Mouse (Mus musculus) kidney, adult 11 months (tissue): ENCODE data around the gene Klhl41.
A peak's percentile ranks its signal among the peaks of the same experiment; 100 is the strongest.
"Not testable (repeated sequence)": the region's sequence is repeated elsewhere in the genome, so short reads cannot be mapped to it uniquely, and the experiment has no call there.

Experiments
- DNase-seq: peaks from one replicate; pipeline ENCODE4 v3.0.0; 2022

The Klhl41 gene

DNA sequence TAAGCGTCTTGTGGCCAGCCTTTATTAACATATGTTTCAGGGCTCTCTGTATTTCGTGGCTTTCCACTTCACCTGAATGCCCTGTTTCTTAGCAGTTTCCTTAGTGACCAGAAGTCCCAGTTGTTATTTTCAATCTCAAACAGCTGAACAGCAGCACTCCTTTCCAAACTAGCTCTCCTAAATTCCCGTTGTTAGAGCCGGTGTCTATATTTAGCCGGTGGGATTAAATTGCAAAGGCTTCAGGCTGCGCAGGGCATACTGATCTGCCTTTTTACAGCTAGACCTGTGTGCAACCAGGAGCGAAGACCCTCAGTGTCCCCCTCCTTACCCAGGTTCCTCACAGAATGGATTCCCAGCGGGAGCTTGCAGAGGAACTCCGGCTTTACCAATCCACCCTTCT, at the start of gene Klhl41:
TSS of gene Klhl41 (plus strand) at position 268 of the 400 bp plus-strand sequence.
- no peak for DNase-seq

DNA sequence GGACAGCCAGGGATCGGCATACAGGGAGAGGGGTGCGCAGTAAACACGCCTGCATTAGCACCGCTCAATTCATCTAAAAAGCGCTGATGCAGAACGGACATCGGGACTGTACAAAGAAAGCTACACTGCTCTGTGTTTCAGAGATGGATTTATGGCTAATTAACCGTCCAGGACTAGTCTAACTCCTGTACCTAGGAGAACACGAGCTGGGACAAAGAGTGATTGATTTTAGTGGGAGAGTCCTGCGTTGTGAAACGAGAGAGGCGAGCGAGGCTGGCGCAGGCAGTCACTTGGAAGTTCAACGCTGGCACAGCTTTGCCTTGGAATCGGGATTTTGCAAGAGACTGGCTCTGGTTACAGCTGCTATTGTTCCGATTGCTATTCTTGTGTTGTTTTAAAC, 40.7 kb upstream of the Klhl41 start:
- no peak for DNase-seq

DNA sequence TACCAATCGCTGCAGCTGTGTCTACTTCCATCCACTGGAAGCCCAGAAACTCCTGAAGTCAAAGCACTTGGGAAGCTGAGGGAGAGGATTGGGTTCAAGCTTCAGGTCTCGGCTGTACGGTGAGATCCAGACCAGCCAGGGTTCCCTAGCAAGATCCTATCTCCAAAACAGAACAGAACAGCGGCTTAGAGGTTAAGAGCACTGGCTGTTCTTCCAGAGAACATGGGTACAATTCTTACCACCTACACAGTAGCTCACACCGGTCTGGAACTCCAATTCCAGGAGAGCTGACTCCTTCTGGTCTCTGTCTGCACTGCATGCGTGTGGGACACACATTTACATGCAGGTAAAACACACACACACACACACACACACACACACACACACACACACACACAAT, 40.0 kb upstream of the Klhl41 start:
- DNase-seq = no peak

DNA sequence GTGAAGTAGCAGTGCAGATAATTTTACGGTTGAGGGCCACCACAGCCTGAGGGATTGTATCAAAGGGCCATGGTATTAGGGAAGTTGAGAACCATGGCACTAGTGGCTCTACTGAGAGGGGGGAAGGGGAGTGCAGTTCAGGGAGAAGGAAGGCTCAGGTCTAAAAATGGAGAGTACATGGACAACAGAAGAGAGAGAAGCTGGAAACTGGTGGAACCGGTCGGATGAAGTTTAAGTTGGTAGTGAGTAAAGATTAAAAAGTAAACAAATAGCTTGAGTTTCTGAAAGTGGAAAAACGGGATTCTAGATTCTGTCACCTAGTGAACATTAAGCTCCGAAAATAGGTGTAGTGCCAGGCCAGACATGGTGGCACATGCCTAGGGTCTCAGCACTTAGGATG, 39.1 kb upstream of the Klhl41 start:
- no peak for DNase-seq

DNA sequence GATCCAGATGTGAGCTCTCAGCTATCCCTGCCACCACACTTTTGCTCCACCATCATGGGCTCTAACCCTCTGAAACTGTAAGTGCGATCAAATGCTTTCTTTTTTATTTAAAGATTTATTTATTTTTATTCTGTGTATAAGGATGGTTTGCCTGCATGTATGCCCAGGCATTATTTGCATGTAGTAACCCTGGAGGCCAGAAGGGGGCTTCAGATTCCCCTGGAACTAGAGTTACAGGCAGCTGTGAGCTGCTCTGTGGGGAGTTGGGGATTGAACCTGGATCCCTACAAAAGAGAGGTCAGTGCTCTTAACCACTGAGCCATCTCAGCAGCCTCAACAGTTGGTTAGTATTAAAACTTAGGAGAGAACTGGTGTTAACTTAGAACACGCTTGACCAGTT, 38.5 kb upstream of the Klhl41 start:
- DNase-seq = no peak

DNA sequence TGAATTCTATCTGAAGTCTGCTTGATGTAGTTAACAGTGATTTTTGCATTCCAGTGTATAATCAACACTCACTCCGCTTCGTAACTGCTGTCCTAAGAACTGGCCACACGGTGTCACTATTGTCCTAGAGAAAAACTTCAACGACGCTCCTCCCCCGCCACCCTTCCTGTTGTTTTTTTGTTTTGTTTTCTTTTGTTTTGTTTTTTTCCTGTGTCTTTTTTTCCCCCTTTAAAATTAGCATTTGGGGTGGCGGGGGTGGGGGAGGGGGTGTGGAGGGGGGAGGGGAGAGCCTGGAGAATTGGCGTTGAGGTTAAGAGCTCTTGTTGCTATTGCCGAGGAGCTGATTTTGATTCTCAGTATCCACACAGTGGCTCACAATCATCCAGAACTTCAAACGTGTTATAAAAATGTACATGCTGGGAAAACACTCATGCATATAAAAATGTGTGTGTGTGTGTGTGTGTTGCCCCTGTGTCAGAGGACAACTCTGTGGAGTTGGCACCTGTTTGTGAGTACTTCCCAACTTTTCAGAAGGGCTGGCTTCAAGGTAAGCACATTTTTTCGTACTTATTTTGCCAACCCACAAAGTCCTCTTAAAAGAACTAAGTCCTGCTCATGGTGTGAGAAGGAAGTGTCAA, 34.7 kb upstream of the Klhl41 start:
- peak; percentile 20 for DNase-seq

DNA sequence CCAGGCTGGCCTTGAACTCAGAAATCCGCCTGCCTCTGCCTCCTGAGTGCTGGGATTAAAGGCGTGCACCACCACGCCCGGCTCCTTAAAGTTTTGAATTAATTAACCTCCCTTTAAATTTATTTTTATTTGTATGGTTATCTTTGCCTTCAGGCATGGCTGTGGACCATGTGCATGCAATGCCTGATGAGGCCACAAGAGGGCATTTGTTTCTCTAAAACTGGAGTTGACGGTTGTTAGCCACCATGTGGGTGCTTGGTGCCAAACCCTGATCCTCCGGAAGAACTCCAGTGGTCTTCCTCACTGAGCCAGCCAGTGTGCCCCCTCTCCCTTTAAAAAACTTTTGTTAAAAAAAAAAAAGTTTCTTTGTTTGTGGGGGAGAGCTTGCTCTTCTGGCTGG, 34.1 kb upstream of the Klhl41 start:
- peak; percentile 51 for DNase-seq

DNA sequence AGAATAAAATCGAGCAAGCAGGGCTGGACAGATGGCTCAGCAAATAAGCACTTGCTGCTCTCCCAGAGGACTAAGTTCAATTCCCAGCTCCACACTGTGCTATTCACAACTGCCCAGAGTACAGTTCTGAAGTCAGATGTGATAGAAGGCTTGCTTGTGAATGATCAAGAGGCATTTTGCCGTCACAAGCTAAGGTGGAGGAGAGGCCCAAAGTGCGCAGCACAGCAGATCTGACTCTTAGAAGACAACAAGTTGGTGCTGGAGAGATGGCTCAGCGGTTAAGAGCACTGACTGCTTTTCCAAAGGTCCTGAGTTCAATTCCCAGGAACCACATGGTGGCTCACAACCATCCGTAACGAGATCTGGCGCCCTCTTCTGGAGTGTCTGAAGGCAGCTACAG, 31.9 kb upstream of the Klhl41 start:
- DNase-seq = not testable (repeated sequence)

DNA sequence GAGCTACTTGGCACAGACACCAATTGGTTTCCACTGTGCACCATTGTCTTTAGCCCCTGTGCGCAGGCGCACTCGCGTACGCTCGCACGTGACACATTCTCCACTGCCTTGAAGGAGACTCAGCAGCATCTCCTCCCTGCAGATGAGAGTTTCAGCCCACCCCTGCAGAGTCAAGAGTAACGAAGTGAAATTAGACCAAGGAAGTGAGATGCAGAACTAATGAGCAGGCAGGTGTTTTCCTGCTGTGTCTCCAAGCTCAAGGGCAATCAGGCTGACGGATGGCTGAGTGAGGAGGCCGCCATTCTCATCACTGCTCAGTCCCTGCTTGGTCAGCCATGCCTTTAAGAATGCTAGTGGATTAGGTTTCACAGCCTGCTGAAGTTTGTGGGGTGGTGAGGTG, 29.8 kb upstream of the Klhl41 start:
- peak; percentile 58 for DNase-seq

DNA sequence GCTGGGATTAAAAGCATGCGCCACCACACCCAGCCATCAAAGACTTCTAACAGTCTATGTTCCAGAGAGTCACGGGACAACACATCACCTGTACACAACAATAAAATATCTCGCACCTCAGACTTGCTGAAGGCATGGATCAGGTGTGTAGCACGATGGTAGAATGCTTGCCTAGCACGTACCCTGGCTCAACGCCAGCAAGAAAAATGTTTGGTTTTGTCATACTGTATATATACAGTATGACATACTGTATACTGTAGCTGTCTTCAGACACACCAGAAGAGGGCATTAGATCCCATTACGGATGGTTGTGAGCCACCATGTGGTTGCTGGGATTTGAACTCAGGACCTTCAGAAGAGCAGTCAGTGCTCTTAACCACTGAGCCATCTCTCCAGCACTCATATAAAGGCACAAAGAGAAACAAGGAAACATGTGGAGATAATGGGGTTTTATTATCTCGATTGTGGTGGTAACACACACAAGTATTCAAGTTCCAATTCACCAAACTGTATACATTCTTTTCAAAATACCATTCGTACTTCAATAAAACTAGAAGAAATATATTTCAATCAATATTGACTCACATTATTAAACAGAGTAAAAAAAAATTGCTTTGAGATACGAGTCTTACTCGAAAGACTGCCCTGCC, 24.8 kb upstream of the Klhl41 start:
- DNase-seq = no peak

DNA sequence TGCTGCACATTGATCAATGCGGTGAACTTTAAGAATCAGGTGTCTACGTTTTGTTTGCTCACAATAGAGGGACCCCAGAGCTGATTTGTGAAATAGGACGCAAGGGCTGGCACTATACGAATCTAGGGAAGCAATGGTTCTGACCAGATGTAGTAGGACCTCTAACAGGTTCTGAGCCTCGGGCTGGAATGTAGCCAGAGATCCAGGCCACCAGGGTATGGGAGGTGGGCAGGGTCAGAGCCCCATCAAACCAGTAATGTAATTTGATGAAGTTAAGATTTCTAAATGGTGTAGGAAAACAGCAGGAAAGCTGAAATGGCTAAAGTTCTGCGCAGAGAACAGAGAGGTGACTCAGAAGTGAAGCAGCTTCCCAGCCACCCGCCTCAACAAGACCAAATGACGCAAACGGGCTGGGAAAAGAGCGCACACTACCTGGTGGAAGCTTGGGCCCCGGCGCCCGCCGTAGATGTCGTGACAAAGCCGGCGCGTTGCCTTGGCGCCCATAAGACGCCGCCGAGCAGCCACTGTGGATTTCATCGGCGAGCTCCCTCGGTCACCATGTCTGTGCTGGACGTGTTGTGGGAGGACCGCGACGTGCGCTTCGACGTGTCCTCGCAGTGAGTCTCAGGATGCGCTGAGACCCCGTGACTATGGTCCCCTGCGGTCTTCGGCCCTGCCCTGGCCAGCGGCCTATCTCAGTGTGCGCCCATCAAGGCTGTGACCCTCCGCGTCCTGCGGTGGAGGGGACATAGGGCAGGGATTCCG, 23.0 kb upstream of the Klhl41 start, which contains the start of gene Bbs5:
TSS of gene Bbs5 (plus strand) at position 446 of the 765 bp plus-strand sequence.
- peak; percentile 88 for DNase-seq

DNA sequence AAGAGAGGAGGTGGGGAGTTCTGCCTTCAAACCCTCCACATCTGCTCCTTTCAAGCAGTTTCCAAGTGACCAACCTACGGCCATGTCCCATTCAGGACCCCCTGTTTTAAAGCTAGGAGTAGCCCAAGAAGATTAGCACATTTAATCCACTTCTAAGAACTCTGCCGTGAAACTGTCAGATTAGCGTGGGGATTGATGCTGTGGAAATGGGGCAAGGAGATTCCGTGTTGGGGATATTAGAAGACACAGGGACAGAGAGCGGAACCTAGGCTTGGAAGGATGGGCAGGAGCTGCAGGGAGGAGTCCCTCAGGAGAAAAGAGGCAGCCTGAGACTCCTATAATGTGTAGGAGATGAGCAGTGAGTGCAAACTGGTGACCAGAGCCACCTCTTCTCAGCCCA, 20.2 kb upstream of the Klhl41 start:
- no peak for DNase-seq

DNA sequence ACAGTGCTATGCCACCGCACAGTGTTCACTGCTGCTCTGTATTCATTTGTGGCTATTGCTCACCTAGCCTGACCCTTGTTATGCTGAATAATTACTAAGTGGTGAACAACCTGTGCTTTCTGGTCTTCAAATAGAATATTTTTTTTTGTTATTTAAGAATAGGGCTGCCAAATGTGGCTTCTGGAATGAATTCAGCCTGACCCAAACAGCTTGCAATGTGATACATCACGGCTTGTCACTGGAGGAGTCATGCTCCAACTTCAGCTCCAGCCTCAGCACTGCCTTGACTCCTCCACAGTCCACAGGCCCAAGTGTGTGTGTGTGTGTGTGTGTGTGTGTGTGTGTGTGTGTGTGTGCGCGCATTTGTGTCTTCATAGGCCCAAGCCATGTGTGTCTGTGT, 10.6 kb upstream of the Klhl41 start:
- no peak for DNase-seq

DNA sequence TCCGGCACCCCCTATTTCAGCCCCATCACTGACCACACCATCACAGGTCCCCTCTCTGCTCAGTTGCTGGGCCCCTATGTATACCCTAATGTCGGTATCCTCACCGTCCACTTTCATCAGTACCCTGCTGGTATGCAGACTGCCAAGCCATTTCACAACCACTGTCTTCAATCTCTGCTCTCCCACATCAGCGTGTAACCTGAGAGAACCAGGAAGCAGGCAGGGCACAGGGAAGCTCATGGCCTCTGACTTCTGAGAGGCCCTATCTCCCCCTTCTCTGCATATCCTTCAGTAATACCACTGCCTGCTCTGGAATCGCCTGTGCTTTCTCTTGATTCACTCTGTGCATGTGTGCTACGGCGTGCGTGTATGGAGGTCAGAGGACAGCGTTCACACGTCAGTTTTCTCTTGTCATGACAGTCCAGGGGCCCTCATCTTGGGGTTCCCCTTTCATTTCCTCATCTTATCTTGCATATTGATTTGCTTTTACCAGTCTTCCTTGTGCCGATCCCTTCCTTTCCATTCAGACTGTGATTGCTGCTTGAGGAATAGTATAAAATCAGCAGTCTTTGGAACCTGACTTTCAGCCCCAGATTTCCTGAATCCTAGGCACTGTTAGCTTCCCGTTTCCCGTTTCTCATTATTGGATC, 6.0 kb upstream of the Klhl41 start:
- DNase-seq = no peak

DNA sequence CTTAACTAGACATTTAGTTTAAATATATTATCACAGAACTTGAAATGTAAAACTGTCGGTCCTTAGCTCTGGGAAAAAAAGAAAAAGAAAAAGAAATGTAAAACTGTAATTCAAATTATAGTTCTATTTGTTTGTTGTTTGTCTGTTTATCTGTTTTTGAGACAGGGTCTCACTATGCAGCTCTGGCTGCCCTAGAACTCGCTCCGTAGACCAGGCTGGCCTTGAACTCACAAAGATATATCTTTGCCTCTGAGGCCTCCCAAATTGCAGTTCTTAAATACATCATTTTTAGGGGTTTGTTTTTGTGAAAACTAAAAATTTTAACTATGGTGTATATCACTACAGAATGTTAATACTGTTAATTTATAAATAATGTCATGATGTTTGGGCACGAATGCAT, 2.3 kb upstream of the Klhl41 start:
- no peak for DNase-seq

DNA sequence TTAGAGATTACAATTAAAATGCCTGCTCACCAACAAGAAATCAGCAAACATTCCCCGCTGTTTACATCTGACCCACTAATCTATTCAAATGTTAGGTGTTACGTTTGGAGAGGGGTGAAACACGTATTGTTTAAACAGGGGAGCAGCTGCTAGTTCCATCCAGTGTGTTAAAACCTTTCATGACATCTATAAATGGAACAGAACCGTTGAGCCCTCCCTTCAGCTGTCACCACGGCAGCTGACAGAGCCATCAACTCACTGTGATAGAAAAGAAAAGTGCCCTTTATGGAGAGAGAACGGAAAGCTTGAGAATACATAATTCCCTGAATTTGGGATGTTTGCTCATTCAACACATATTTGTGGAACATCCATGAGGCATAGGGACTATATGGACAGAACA, 1.5 kb upstream of the Klhl41 start:
- DNase-seq = no peak

DNA sequence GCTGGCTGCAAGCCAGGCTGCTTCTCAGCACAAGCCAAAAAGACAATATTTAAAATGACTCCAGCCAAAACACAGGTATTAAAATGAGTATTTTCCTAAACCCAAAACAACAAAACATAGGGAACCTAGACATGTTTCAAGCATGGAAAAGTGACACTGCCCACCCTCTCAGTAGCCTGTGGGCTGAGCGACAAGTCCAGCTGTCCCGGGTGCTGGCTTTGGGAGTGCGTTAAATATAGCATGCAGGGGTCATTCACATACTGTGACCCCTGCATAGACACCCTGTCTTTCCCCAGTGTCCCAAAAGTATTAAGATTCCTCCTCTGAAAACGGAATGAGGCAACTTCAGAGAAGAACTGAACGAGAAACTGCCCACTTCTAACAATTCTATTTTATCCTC, 3.8 kb downstream of the Klhl41 start:
- DNase-seq = no peak

DNA sequence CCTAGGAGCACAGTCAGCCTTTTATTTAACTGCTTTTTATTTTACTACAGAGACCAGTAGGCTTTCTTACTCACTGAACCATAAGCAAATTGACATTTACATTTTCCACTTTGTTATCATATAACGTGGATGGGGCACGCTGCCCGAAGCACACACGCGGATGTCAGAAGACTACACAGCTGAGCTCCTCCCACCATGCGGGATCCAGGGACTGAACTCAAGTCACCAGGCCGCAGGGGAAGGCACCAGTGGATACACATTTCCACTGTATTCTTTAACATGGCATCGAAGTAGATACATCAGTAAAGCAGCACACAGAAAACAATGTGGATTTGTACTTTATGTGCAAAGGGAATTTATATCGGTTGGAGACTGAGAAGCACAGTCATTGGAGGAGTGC, 5.3 kb downstream of the Klhl41 start:
- DNase-seq = no peak

DNA sequence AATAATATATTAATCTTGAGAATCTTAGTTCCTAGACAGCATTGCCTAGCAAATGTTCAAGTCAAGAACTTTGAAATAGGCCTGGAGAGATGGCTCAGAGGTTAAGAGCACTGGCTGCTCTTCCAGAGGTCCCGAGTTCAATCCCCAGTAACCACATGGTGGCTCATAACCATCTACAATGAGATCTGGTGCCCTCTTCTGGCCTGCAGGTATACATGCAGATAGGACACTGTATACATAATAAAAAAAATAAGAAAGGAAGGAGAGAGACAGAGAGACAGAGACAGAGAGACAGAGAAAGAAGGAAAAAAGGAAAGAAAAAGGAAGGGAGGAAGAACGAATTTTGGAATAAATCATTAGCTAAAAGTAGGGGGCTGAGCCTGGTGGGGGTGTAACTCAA, 6.8 kb downstream of the Klhl41 start:
- DNase-seq = no peak

DNA sequence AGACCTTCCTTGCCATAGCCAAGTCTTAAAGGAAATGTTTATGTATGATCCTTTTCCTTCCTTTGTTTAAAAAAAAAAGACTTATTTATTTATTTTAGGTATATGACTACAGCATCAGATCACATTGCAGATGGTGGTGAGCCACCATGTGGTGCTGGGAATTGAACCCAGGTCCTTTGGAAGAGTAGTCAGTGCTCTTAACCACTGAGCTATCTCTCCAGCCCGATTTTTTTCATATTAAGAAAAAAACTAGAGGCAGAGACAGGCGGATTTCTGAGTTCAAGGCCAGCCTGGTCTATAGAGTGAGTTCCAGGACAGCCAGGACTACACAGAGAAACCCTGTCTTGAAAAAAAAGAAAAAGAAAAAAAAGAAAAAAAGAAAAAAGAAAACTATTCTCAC, 7.3 kb downstream of the Klhl41 start:
- not testable (repeated sequence) for DNase-seq

DNA sequence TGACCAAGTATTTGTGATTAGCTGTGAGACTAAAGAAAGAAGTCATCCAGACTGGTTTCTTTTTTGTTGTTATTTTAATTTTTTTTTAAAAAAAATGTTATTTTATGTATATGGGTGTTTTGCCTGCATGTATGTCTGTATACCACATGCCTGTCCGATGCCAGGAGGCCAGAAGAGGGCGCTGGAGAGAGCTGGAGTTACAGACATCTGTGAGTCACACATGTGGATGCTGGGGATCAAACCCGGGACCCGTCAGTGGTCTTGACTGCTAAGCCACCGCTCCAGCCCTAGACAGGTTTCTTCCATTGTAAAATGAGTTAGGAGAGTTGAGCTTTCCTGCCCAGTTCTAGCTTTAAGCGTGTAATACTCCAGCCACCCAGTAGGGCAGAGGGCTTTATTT, 10.1 kb downstream of the Klhl41 start:
- DNase-seq = no peak

DNA sequence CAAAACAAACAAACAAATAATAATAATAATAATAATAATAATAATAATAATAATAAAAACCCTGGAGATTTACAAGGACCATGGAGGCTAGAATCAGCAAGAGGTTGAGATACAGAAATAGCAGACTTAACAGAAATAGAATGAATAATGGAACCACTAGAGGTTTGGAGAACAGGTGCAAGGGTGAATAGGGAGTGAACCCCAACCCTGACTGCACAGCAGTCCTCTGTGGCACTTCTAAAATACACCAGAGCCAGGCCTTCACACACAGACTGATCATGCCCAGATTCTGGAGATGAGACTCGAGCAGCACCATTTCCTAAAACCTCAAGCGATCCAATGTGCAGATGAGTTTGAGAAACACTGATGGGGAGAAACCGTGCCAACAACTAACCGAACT, 12.0 kb downstream of the Klhl41 start:
- DNase-seq = no peak

DNA sequence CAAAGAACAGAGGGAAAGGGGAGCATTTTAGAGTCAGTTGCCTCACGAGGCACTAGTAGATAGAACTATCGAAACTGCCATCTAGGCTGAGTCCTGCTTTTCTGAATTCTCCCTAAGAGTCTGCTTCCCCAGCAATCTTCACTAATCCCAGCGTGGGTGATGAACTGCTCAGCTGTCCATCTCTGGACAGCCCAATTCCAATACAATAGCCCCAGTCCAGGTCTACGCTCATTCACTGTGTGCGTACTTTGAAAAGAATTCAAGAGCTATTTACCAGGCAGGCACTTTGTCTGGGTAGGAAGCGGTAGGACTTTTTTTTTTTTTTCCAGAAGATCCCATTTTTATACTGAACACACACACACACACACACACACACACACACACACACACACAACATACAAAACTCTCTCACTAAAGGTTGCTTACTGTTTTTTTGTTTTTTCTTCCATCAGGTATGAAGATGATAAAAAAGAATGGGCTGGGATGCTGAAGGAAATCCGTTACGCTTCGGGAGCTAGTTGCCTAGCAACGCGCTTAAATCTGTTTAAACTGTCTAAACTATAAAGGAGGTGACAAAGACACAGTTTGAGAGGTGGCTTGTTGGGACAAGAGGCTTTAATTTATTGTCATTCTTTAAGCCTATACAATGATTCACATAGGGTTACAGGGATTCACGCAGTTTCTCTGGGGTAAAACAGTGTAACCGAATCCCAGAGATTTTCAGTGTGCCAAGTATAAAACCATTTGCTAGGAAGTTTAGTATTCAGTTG, 13.3 kb downstream of the Klhl41 start:
- no peak for DNase-seq
